Mouse (Mus musculus) heart, adult 9 months (tissue): Measurements from ENCODE around the gene Tmem9b.

Experiments
- DNase-seq, 2 experiments: peaks; one replicate each; pipeline ENCODE4 v3.0.0; 2022; ENCODE audit warnings: low spot score in 2 of 2

The Tmem9b gene

DNA sequence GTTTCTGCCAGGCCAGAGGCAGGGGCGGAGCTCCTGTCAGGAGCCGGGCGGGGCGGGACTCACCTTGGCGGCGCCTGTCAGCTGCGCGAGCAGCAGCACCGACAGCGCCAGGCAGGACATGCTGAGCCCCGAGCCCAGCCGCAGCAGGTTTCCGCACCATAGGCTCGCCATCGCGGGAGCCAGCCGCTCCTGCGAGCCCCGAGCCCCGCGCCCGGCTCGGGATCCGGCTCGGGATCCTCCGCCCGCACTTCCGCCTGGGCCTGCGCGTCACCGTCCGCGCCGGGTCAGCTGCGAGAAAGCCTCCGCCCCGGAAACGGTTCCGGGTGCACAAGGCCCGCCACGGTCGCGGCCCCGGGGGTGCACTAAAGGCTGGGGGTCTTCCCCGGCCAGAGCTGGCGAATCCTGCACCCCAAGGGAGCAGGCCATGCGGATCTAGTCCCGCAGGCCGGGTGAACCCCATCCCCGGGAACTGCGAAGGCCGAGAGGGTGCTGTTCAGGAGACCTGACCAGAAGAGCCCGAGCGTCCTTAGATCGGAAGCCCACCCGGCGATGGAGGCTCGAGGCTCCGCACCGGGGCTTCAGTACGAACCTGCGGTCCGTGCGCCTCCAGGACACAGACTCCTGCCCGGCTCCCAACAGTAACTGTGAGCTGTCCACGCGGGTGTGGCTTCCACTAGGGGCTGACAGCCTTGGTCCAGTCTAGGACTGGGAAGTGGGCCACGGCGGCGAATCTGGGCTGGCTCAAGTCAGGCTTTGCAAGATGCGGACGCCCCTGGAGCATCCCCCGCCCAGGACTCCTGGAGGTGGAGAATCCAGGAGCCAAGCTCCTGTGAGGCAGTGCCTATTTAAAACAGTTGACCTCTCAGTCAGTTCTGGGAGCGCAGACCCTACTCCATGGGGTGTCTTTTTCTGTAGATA, at the start of gene Tmem9b:
Tmem9b (minus strand) TSS at position 868 of the 918 bp plus-strand sequence.
- DNase-seq: peak; percentile 86 to 89

DNA sequence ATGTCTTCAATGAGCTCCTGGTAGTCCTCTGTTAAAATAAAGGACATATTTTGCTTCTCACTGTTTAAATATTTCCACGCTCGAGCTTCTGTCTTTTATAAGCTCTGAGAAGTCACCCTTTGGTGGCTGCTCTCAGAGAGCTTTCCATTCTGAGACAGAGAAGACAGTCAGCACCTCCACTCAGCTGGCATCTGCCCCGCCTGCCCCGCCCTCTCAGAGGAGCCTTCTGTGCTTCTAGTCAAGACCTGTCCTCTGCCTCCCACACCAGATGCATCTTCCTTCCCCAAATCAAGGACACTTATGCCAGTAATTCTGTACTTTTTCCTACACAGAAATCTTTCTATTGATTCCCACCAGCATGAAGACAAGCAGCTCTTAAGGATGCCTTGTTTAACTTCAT, 48.0 kb upstream of the Tmem9b start:
- DNase-seq: no peak

DNA sequence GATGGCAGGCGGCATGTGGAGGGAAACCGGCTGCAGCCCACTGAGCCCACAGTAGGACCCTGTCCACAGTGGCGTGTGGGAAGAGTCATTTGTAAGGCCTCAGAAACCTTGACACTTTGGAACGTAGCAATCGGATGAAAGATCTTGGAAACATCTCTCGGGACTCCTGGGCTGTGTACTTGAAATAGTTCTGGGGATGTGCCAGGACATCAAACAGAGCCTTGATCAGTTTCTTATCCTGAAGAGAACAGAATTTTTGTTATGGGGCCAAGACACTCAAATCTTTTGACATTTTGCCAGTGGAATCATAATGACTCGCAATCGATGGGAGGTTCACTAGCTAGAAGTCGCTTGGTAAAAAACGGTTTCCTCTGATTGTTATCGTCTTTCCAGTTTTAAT, 46.5 kb upstream of the Tmem9b start:
- peak; percentile 19 to 28 for DNase-seq

DNA sequence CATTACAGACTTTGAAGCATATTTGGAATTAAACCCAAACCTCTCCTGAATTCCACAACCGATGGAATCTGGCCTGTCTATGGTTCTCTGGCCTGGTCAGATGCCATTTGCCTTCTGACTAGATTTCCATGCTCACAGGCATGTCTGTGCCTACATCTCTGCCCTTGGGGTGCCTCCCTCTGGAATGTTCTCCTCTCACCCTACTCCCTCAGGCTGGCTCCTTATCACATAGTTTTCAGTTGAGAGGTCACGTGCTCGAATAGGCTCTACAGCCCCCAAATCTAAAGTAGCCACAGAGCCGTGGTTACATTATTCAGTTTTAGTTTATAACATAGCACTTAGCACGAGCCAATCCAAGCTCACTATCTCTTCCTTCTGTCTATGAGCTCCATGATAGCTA, 42.9 kb upstream of the Tmem9b start:
- no peak for DNase-seq

DNA sequence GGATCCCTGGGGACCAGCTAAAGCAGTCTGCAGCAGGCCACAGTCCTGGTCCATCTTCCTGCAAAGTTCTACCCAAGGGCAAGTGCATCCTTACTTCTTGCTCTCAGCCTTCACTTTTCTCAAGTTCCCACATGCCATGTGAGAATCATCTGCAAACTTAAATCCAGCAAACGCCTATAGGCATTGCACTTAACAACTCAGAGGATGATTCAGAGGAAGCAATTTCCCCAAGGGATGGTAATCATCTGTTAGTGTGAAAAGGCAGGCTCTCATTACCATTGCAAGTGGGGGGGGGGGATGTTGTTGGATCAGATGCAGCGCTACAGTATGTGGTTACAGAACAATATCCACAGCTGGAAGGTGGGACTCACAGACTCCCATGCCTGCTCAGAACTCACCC, 41.9 kb upstream of the Tmem9b start:
- DNase-seq: no peak

DNA sequence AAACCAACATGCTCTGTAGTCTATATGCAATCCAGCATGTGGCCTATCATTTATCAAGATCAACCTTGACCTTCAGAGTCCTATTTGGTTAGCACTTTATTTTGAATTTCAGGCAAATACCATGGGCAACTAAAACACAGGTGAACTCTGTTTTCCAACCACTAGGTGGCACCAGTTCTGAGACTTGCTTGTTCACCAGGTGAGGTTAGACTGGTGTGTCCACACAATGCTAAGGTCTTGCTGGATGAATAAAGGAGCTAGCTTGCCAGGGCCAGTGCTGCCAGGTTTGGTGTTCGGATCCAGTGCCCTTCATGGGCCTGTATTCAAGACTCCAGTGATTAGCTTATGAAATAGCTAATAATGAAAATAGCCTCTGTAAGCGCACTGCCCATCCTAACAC, 40.1 kb upstream of the Tmem9b start:
- DNase-seq: peak in 1 of 2 experiments; percentile 38

DNA sequence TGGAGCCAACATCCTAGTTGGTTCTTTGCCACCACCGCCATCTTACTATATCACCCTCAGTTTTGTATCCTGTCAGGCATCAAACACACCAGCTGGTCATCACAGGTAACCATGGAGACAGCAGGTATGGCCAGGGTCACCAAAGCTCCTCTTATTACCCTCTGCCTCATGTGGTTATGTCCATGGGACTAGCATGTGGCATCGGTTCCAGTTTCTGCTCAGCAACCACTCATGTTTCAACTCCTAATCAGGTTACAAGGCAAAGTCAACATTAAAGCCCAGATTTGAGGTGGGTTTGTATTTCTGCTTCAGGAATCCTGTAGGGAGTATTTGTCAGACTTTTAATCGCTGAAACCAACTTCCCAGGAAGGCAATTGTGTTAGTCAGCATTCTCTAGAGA, 38.1 kb upstream of the Tmem9b start:
- no peak for DNase-seq

DNA sequence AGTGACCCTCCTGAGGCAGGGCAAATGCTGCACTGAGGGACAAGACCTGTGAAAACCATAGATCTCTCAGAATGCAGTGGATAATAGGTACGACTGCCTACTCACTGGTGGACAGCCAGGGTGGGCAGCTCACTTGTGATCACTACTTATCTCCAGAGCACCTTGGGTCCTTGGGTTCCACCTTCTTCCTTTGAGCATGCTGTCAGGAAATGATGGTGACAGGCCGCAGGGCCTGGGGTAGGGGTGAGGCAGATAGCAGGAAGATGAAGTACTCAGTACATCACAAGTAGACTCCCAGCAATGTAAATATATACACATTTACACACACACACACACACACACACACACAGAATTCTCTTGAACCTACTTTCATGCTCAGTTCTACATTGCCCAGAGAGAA, 35.2 kb upstream of the Tmem9b start:
- no peak for DNase-seq

DNA sequence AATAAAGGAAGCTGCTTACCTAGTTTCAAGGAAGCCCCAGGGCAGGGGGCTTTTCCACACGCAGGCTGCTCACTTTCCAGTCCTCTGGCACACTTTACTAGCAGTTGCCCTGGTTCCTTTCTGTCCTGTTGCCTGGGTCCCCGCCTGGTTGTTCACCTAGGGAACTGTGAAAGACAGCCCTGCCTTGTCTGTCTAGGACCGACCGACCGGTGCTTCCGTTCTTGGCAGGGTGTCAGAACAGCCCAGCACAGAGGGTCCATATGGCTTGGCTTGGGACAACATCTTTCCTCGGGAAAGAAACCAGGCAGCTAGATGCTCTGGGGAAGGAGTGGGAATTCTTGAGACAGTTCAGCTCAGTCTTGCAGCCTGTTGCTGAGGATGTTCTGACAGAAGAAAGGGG, 30.6 kb upstream of the Tmem9b start:
- DNase-seq: no peak

DNA sequence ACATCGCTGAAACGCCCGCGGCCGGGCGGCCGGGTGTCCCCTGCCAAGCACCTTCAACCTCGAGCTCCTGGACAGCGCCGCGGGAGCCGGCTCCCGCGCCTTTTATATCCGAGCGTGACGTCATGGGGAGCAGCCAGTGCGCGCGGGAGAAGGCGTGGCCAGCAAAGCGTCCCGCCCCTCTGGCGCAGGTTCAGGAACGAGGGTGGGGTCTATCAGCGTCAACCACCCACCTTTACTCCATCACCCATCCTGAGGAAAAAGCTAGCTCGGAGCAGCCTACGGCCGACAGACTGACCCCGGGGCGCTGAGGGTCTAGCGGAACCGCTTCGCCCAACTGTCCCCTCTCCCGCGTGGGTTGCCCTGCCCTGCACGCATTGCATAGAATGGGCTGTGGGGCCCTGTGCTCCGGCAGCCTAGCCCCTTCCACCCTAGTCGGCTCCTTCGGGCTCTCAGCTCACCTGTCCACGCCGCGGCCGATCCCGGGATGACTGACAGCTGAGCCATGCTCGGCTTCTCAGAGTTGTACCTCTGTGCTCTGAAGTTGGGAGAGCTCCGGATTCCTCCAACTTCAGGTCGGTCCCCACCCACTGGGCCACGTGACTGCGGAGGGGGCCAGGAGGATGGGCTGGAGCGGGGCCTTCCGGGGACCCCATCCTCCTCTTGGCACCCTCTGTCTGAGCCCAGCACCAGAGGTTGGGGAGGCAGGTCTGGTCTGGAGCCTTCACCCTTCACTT, 29.0 kb upstream of the Tmem9b start, which contains the start of gene Nrip3:
Nrip3 (minus strand) TSS at position 556 of the 734 bp plus-strand sequence.
- peak; percentile 26 to 32 for DNase-seq

DNA sequence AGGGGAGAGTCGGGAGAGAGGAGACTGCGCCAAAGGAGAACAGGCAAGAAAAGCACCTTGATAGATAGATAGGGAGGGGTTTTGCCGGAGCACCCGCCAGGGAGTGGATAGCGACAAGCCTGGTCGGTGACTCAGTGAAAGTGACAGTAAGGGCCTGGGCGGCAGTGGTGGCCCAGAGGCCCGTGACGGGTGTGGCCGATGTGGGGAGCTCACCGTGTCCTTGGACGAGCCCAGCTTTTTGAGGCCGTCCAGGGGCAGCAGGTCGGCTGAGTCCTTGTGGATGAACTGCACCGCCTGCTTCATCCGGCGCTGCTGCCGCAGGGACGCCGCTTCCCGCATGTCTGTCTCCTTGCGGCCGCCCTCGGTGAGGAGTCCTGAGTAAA, 28.4 kb upstream of the Tmem9b start:
- no peak for DNase-seq

DNA sequence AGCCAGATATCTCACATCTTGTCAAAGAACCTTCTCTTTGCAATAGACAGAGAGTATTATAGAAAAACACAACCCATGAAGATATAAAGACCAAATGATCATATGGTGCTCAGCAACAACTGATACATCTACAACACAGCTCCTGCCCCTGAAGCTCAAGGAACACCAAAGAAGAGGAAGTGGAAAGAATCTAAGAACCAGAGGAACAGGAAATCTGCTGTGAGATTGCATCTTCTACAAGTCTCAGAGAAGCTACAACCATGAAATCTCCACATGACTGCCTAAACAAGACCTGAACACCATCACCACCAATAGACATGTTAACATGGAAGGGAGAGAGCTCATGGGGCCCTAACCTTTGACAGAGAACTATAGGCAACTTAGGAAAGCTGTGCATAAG, 19.6 kb upstream of the Tmem9b start:
- no peak for DNase-seq

DNA sequence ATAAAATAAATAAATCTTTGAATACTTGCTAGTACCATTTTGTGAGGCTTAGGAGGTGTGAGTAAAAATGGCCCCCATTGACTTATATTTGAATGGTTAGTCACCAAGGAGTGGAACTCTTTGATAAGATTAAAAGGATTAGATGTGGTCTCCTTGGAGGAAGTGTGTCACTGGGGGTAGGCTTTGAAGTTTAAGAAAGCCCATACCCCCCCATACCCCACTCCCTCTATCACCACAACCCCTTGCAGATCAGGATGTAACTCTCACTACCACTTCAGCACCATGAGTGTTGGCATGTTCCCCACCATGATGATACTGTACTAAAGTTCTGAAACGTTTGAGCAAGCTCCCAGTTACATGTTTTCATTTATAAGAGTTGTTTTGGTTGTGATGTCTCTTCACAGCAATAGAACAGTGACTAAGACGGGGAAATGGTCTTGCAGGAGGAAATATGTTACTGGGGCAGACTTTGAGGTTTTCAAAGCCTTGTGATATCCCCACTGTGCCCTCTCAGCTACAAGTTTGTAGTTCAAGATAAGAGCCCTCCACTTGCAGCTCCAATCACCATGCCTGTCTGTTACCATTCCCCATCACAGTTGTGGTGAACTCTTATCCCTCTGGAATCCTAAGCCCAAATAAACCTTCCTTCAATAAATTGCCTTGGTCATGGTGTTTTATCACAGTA, 16.2 kb upstream of the Tmem9b start:
- DNase-seq: no peak

DNA sequence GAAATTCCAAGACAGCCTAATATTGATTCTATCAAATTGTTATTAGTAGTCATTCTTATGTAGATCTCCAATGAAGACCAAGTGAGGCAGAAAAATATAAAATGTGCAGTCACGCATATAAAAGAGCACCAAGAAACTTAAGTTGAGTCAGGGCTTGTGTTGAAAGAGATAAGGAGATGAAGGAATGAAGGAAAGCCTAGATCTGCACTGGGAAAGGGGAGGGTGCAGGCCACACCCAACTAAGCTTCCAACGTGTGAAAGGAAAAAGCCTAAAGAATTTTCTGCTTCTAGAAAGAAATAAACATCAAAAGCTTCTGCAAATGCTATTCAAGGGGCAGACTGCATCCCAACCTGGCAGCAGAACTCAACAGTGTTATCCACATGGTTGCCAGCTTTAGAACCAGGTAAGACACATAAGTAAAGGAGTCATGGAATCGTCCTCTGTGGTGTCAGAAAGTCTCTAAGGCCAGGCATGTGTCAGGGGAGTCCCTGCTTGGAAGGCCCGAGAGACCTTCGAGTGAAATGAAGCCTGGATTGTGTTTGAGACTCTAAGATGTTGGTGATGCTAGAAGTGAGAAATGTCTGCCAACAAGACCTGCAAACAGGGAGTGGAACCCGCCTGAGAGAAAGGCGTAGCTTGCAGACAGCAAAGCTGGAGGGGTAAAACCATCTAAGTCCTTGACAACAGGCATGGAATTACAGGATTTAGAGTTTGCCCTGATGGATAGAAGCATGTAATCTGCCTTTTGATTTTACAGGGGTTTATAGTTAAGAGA, 15.1 kb upstream of the Tmem9b start:
- DNase-seq: no peak

DNA sequence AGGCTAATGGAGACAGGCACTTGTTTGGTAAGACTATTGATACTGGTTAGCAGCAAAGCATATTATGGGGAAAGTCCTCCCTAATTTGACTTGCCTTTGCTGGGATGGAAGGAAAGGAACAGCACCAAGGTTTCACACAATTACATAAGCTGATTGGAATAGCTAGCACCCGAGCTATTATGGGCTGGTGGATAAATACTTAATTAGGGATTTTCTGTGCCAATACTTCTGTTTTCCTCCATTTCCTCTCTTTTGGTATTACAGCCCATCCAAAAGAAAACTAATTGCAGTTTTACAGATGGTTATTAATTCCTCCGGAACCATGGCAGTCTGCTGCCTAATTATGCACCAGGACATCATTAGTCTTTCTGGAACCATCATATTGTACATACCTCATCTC, 11.3 kb upstream of the Tmem9b start:
- DNase-seq: no peak

DNA sequence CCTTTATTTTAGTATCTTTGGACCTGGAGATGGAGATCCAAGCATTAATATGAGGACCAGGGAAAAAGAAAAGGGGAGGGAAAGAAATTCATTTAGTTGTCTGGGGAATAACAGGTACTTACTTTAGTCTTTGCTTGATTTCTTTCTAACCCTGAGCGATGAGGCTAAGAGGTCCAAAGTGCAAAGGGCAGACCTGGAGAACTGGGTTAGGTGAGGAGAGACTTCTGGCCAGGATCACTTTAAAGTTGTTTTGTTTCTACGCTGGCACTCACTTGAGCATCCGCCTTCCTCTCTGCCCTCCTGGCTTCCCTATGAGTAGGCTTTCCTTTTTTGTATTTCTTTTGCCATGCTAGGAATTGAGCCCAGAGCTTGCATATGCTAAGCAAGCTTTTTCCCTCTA, 3.6 kb upstream of the Tmem9b start:
- no peak for DNase-seq

DNA sequence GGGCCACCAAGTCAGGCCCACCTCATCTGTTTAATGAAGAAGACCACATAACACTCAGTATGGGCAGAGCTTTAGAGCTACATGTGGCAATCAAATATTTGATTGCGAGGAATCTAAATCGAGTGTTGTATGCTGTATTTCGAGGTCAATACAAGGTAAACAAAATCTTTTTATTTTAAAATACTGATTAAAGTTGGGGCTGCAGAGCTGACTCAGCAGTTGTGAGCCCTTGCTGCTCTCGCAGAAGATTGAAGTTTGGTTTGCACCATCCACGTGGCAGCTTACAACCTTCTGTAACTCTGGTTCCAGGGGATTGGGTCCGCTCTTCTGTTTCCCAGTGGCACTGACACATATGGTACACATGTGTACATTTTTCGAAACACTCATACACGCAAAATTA, 1.4 kb upstream of the Tmem9b start:
- DNase-seq: no peak

DNA sequence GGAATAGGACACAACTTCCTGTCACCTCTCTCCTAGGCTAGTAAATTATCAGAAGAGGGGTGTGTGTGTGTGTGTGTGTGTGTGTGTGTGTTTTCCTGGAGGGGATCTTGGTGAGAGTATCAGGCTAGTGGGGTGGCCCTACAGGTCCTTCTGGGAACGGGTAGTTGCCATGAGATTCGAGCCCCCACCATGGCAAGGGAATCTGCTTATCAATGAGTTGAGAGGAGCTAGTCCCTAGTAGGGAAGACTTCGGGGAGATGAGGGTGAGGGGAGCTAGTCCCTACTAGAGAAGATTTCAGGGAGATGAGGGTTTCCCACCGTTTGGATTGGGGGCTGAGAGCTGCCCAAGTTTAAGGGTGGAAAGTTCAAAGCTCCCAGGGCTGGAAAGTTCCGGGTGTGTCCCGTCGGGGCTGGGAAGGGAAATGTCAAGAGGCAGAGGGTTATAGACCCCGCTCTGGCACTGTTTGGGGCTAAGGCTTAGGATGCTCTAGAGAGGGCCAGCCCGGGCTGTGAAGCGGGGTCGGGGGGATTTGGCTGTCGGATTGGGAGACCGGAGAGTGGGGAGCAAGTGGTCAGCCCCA, 1.2 kb downstream of the Tmem9b start:
- no peak for DNase-seq

DNA sequence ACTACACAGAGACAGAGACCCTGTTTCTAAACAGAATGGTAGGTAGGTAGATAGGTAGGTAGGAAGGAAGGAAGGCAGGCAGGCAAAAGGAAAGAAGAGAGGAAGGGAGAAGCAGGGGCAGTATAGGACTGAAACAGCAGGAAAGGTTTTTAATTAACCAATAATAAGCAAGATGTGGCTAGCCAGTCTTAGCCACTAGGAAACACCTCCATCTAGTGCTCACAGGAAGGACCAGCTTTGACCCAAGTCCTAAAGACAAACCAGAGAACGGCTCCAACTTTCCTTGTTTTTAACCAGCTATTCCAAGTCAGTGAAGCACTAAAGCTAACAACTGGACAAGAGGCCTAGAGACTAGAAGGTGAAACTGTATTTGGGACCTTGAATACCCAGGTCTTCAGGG, 4.9 kb downstream of the Tmem9b start:
- no peak for DNase-seq

DNA sequence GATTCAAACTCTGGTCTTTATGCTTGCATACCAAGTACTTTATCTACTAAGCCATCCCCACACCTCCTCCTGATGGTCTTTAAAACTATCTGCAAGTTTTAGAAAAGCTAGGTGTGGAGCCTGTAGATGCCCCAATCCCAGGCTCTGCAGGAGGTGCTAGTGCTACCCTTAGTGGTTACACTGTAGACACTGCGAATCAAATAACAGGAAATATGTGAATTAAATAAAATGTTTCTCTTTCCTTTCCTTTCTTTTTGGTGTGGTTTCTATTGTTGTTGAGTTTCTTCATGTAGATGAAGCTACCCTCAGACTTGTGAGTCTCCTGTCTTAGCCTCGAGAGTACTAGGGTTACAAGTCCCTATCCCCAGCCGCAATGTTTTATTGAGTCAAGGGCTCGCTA, 11.0 kb downstream of the Tmem9b start:
- DNase-seq: no peak

DNA sequence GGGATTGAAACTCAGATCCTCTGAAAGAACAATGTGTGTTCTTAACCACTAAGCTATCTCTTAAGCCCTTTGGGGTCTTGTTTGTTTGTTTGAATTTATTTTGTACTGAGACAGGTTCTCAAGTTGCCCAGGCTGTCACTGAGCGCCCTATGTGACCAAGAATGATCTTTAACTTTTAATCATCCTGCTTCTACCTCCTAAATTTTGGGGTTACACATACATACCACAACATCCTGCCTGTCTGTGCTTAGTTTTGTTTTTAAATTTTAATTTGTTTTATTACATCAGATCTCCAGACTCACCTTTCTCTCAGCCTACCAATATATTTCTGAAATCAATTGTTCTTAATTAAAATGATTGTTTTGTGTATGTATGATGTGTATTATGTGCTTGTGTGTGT, 11.6 kb downstream of the Tmem9b start:
- no peak for DNase-seq
